Mouse (Mus musculus) regulatory T cell (primary cell): ENCODE data around the gene Atp6v0d1.

Experiments used
- in situ Hi-C: fragments of 300-600 bp; cut with MboI, MseI; formaldehyde crosslinking; loops from one replicate; pipeline ENCODE4 v1.15.1; 2025; ENCODE audit warnings: high pct_unique_total_duplicates

Atp6v0d1 gene

DNA sequence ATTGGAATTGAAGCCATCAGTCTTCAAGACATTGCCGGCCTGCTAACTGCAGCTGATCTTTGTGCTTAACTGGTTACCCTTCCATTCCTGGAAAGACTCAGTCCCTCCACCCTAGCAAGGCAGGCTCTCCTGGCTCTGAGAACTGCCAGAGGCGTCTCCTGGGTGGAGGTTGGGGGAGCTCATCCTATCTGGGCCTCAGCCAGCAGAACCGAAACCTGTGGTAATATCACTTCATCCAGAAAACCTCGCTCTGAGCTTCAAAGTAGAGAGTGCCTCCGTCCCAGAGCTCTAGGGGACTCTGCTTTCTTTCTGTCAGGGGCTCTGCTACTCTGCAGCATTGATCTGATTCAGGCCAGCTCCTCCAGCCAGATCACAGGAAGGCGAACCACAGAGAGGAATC, 58.9 kb downstream of the Atp6v0d1 start:
- in situ Hi-C loops, result no loop called here

- in situ Hi-C loops, result no loop called here
Measured at GRCm38 (mm10) chr8:105504617-105505016, 61.2 kb downstream of the Atp6v0d1 start.

GRCm38 (mm10) chr8:105499787-105500186, 66.1 kb downstream of the Atp6v0d1 start:
- in situ Hi-C loops, result no loop called here

DNA sequence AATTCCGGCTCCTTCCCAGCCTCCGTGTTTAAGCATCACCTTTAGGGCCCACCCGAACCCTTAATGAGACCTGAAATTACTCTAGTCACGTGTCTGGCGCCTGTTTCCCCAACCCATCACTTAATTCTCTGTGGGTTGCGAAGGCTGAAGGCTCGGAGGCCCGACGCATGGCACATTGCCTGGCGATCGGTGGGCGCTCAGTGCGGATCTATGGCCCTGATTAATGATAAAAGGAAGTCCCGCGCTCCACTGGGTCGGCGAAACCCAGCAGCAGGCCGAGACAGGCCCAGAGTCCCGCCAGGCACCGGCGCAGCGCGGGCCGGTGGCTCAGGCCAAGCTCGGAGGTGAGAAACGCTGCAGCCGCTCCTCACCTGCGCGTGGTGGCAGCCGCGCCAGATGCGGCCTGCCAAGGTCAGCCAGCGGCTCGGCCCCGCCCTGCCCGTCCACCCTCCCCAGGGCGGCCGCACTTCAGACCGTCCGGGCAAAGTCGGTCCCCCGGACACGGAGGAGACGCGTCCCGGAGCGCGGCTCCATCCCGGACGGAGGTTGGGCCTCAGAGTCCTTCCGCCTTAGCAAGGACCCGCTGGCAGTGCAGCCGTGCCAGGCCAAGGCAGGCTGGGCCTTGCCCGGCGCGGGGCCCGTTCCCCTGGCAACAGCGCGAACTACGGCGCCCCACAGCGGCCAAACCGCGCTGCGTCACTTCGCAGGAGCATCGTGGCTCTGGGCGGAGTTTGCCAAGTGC, 69.2 kb downstream of the Atp6v0d1 start, which contains the start of gene Zdhhc1:
TSS of gene Zdhhc1 (minus strand) at position 464 of the 742 bp plus-strand sequence.
- in situ Hi-C loops, result no loop called here

- in situ Hi-C loops, result no loop called here
Measured at GRCm38 (mm10) chr8:105495350-105496302, 70.2 kb downstream of the Atp6v0d1 start.

- in situ Hi-C loops, result no loop called here
Measured at GRCm38 (mm10) chr8:105494566-105494965, 71.3 kb downstream of the Atp6v0d1 start.

DNA sequence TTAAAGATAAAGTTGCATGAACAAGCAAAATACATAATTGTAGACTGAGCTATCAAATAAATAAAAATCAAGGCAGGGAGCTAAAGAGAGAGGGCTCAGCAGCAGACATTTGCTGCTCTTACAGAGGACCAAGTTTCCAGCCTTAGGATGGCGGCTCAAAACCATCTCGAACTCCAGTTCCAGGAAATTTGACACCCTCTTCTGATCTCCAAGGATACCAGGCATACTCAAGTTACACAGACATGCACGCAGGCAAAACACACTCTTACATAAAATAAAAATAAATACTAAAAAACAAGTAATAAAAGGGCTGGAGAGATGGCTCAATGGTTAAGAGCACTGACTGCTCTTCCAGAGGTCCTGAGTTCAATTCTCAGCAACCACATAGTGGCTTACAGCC, 72.4 kb downstream of the Atp6v0d1 start:
- in situ Hi-C loops, result no loop called here

DNA sequence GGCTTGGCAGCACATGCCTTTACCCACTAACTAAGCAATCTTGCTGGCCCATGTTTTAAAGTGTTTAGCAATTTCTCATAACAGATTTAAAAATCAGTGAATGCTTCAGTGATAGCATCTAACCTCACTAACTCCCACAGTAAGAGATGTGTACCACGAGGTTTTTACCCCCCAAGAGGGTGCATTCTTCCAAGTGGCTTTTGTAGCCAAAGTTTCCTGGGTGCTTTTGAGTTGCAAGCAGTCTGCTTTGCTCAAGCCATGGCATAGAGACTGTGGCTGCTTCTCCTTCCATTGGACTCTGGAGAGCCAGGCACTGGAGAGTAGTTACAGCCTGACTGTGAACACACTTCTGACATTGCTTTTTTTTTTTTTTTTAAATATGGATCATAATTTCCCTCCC, 76.6 kb downstream of the Atp6v0d1 start:
- in situ Hi-C loops, result no loop called here

GRCm38 (mm10) chr8:105488082-105488481, 77.8 kb downstream of the Atp6v0d1 start:
- in situ Hi-C loops, result no loop called here

DNA sequence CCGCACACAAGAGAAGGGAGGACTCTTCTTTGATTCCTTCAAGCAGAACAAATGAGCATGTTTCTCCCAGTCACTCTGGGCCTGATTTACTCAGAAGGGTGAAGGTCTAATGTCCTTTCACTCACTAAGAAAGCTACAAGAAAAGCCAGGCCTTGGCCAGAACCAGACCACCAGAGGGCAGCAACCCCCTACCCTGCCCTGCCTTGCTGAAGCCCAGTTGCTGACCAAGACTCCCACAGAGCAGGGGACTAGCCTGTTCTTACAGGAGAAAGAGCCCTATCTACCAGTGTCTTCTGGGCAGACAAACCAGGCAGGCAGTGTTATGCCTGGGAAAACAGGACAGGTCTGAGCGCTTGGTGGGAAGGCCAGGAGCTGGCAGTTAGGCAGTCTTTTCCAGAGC, 81.5 kb downstream of the Atp6v0d1 start:
- in situ Hi-C loops, result no loop called here

DNA sequence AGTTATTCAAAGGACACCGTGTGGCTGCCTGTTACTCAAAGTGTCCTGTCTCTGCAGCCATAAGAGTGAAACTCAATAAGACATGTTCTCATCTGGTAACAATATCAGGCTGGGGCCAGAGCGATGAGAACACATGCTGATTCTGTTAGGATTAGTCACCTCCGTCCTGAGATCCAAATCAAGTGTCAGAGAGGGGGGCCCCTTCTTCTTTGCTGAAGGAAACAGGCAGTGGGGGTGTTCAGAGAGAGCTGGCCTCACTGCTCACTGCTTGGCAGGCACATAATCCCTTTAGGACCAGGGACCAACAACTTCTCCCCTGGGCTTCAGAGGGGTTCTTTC, 81.8 kb downstream of the Atp6v0d1 start:
- in situ Hi-C loops, result no loop called here

DNA sequence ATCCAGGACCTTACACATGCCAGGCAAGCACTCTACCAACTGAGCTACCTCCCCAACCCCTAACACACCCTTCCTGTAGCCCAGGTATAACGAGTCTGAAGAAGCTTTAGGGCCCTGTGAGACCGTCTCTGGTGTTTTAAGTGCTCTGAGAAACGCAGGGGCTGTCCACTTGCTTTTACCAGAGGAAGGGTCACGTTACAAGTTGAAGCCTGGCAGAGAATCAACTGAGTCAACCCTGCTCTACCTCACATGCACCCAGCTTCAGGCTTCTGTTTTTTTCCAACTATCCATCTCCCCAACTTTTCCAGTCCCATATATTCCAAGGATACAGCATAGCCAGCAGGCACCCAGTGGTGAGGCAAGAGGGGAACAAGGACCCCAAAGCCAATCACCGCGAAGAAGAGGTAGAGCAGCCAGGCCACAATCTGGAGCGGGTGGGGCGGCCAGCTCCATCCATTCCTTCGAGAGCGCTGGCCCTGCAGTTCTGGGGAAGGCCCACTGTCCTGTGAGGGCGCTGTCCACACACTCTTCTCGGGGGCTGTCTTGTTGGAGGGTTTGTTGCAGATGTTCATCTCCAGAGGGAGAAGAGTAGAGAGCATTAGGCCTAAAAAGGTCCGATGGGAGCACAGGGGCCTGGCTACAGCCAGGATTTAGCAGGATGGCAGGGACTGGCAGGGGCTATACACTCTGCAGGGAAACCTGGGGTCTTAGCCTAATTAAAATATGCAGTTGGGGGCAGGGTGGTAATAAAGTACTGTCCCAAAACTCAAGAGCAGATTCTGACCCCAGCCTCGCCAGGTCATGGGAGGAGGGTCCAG, 82.4 kb downstream of the Atp6v0d1 start:
- in situ Hi-C loops, result no loop called here

DNA sequence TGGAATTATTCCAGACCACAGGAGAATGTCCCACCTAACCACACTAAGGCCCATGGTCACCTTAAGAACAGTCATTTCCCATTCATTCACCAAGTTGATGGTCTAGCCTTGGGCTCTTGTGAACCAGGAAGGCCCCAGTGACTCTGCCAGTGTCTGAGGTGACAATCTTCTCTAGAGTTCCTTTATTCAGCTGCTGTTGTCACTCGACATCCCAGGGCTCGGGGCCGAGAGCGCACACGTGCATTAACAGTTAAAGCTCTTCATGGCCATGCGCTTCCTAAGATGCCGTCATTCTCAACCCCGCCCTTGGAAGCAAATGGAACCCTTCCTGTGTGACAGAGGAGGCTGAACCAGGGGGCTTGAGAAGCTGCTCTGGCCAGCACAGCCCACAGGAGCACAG, 83.7 kb downstream of the Atp6v0d1 start:
- in situ Hi-C loops, result no loop called here

DNA sequence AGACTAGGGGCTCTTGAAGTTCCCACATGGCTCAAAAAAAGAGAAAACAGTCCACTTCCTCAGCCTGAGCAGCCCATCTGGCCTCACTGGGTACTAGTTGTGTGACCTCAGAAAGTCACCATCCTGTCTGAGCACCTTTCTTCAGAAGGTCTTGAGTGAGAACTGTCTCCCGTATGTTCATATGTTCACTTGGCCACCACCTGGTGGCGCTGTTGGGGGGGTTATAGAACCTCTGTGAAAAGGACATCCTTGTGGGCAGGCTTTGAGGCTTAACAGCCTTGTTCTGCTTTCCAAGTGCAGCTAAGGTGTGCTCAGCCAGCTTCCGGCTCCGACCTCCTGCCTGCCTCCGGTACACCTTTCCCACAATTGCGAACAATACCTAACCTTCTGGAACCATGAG, 84.4 kb downstream of the Atp6v0d1 start:
- in situ Hi-C loops, result no loop called here

DNA sequence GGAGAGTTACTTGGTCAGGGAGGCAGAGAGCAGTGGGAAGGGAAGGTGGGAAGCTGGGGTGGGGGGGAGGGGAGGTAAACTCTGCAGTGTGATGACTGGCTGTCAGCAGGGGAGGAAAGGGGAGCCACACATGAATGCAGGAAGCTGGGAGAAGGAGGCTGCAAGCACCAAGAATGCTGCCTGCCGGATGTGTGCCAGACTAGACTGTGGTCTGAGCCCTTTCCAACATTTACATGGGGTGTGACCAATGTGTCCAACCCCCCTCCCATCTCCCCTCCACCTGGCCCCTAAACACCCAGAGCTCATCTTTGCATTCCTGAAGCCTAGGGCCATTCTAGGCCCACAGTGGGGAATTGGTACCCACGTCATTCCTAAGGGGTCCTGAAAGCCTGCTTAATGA, 84.8 kb downstream of the Atp6v0d1 start:
- in situ Hi-C loops, result no loop called here

DNA sequence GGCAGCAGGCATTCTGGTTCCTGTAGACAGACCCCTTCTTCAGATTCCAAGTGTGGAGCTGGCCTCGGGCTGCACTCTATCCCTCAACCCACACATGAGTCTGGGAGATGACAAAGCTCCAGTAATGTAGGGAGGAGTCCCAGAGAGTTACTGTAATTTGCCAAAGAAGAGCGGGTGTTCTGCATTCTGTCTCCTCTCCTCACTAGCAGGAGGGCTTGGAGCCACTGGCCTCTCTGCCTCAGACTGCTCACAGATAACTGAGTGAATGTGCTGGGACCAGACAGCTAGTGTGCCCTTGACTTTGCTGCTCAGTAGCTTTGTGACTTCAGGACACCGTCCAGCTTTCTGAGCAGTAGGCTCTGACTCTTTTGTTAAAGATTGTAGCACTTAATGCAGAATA, 88.1 kb downstream of the Atp6v0d1 start:
- in situ Hi-C loops, result no loop called here

- in situ Hi-C loops, result no loop called here
Measured at GRCm38 (mm10) chr8:105476628-105477413, 89.0 kb downstream of the Atp6v0d1 start.

- in situ Hi-C loops, result no loop called here
Measured at GRCm38 (mm10) chr8:105476161-105476560, 89.7 kb downstream of the Atp6v0d1 start.

DNA sequence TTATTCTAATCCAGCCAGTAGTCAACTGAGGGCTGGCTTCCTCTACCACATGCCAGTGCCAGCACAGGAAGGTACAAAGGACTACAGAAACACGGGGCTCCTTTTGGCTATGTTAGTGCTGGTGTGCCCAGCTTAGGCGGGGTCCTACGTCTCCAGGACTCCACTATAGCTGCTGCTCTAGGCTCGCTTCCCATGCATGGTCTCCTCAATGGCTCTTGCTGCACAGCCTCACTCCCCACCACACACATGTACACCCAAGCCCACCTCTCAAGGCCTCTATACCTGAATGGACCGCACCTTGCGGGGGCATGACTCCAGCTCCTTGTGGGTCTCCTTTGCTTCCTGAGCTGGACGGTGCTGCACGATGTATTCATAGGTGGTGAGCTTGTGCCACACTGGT, 90.1 kb downstream of the Atp6v0d1 start:
- in situ Hi-C loops, result no loop called here

DNA sequence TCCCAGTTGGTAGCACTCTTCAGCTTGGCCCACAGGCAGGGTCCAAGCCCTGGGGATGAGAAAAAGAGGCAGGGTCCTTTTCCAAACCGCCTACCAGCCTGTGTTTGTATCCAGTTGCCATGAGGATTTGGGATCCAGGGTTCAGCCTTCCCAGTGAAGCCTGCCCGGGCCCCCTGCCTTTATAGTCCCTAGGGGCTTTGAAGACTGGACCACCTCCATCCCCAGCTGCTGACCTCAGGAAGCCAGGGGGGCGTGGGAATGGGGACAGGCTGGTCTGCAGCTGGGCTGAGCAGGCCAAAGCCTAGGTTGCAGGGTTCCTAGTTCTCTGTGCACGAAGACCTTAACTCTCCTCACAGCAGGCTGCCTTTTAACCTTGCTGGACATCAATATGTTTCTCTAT, 90.6 kb downstream of the Atp6v0d1 start:
- in situ Hi-C loops, result no loop called here

DNA sequence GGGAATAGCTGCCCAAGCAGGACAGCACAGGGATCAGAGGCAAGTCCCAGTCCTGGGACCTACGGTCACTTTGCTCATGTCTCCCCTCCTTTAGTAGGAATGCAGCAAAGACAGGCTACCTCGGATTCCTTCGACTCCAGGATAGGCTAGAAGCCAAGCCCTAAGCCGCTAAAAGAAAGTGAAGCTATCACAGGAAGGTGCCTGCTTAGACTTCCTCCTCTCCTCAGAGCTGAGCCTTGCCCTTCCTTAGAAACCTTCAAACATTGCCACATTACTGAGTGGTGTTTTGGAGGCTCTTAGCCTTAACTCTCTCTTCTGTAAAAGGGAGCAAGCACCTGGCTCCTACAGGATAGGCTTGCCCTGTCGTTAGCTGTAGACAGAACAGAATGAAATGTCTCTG, 91.2 kb downstream of the Atp6v0d1 start:
- in situ Hi-C loops, result no loop called here
